Mouse (Mus musculus) bone marrow, adult 2 months (tissue): ENCODE results near the gene Ppp1r3a.

Source experiments
- CTCF ChIP-seq: fragments of 200-500 bp; IDR thresholded peaks from 2 replicates; pipeline ENCODE4 v1.5.1; 2011; ENCODE audit warnings: low read length, control low read depth; ENCODE audit not compliant: control insufficient read depth, insufficient read depth
- POLR2A ChIP-seq: fragments of 200-500 bp; IDR thresholded peaks from 2 replicates; pipeline ENCODE4 v1.6.1; 2011; ENCODE audit warnings: low read depth, mild to moderate bottlenecking, control low read depth, low read length, borderline replicate concordance; ENCODE audit not compliant: control insufficient read depth

DNA sequence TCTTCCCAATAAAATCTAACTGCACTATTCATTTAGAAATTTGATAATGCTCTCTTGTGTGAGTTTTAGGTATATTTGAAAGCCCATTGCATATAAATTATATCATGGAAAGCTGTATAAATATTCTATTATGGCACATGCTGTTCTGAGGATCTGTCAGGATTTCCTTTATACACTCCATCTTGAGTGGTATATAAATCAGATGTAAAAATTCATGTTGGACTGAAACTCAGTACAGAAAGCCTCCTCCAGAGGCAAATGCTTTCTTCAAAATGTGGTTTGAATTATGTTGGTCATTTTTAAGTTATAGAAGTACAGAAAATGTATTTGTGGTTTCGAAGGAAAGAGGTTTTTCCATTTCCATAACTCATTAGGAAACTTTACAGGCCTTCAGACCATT lies 2.9 kb downstream of the Ppp1r3a start:
- TF ChIP-seq CTCF, result no peak
- TF ChIP-seq POLR2A, result no peak
